Mouse (Mus musculus): Measurements from ENCODE around the gene Drd5.
A peak's percentile ranks its signal among the peaks of the same experiment; 100 is the strongest.

Gene Drd5

DNA sequence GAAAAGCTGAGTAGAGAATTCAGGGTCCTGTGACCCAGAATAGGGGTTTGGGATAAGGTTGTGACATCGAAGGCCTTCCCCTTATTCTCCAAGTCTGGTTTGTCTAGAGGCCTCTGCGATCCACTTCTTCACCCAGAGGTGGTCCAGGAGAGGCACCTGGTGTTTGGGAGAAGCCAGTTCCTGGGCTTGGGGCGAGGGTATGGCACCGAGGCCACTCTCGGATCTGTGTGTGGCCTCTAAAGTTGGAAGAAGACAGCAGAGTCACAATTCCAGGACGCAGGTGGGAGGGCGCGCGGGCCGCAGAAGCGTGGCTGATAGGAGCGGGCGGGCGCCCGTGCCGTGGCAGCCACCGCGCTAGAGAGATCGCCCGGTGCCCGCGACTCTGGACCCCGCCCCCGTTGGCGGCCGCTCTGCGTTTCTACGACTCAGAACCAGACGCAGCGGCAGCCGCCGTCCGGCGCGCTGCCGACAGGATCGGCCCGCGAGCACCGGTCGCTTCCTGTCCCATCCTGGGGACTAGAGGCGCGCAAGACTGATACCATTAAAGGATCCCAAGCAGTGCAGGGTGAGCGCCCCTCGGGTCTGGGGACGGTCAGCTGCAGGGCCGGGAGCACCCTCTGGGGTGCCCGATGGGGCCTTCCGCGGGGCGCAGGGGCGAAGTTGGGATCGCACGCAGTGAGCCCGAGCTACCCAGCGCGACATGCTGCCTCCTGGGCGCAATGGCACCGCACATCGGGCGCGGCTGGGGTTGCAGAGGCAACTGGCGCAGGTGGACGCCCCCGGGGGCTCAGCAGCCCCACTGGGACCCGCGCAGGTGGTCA lies at the start of gene Drd5:
Gene Drd5 (plus strand): TSS at position 402 of the 821 bp plus-strand sequence.
- no peak for DNase-seq

GRCm38 (mm10) chr5:38270942-38271341 lies 48.2 kb upstream of the Drd5 start:
- no peak for DNase-seq

- no peak for DNase-seq
These were observed 45.3 kb upstream of the Drd5 start for GRCm38 (mm10) chr5:38273831-38274230.

GRCm38 (mm10) chr5:38275771-38276170 lies 43.4 kb upstream of the Drd5 start, which contains the start of gene Otop1:
TSS of gene Otop1 (plus strand) at chr5:38275972.
- no peak for DNase-seq

DNA sequence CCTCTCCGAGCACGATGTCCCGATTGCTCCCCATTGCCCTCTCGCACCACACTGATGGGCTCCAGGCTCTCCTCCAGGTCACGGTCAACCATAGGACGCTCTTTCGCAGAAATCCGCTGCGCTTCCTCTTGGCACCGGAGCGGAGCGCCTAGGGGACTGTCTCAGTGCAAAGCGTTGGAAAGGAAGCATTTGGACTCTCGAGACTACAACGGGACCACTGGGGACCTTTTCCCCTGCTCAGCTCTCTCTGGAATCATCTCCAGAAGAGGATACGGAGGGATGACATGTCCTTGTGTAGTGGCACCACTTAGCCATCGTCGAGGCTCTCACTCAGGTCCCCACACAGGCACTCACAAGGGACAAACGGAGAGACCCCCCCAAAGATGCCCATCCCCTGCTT lies 42.7 kb upstream of the Drd5 start:
- DNase-seq: no peak

GRCm38 (mm10) chr5:38277098-38277866 lies 41.9 kb upstream of the Drd5 start:
- DNase-seq: no peak

- no peak for DNase-seq
These were observed 41.1 kb upstream of the Drd5 start for GRCm38 (mm10) chr5:38277936-38278600.

DNA sequence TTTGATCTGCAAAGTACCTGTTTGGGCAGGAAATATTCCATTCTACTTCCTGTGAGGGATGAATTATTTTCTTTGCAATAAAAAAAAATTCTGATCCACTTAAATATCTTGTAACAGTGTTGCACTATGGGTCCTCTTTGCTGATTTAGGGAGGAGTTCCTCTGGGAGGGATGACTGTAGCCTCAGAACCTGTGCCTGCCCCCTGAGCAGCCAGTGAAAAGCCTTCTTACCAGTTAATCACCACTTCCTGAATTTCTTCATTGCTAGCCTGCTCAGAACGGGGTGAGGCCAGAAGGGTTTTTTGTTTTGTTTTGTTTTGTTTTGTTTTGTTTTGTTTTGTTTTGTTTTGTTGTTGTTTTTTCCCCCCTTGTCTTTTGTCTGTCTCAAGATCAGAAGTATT lies 39.1 kb upstream of the Drd5 start:
- no peak for DNase-seq

GRCm38 (mm10) chr5:38285724-38286123 lies 33.4 kb upstream of the Drd5 start:
- DNase-seq: no peak

DNA sequence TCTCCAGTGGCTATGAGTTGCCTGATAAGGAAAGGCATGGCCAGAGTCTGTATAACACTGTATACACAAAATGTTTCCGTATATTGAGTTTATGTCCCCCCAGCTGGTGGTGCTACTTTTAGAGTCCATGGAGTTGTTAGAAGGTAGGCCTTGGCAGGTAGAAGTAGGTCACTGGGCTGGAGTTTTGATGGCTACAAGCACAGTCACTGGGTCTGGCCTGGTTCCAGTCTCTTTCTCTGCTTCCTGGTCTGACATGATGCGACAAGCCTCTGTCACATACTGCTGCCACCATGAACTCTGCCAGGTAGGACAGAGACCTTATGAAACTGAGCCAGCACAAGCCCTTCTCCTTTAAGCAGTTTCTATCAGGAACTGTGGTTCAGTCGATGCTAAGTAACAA lies 30.7 kb upstream of the Drd5 start:
- no peak for DNase-seq

DNA sequence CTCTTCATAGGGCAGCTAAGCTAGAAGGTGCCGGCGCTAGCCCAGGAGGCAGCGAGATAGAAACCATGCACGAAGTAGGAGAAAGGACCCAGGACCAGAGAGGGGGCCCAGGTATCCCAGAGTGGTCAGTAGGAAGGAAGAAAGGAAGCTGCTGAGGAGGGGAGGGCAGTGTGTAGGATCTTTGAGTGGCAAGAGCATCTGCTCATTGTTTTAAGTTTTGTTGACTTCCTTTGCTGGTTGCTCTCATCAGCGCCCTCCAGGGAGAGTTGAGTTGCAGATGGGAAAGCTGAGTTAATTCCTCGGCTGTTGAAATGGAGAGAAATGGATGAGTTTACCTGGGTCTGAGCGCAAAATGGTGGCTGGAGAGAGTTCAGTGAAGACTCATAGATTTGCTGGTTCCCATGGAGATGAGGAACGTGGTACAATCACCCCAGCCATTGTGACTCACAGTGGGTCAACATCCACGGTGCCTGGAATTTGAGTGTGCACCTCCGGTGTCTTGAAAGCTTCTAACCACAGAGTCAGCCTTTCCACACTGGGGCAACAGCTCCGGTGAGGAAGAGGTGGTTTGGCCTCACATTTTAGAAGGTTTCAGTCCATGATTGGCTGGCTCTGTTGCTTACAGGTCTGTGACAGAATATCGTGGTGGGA lies 17.3 kb upstream of the Drd5 start:
- no peak for DNase-seq

DNA sequence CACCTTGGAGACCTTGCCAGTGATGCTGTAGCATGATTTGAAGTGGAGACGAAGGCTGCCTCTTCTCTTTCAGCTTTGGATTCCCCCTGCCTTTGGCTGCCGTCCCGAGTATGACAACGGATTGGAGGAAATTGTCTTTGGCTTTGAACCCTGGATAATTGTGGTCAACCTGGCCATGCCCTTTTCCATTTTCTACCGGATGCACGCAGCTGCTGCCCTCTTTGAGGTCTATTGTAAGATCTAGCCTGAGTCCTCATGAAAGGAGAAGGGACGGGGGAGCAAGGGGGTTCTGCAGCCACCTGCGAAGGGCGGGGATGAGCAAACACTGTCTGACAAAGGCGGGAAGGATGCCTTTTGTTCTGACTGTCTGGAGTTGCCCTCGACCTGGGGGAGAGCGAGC lies 16.5 kb upstream of the Drd5 start:
- DNase-seq: no peak

DNA sequence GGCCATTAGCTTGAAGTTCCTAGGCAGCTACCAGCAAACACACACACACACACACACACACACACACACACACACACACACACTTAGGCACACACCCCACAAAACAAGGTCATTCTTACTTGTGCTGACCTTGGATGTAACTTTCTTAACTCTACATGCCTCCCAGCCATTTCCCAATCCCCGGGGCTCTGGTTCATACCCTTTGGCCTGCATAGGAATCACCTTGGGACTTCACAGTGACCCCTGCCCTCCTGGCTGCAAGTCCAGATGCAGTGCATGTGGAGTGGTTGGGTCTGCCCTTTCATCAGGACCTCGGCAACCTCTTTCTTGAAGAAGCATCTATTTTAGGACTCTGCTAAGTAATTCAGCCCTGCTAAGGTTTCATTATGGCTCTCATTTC lies 13.9 kb upstream of the Drd5 start:
- DNase-seq: no peak

GRCm38 (mm10) chr5:38307255-38308101 lies 11.7 kb upstream of the Drd5 start:
- peak; percentile 89 for DNase-seq

DNA sequence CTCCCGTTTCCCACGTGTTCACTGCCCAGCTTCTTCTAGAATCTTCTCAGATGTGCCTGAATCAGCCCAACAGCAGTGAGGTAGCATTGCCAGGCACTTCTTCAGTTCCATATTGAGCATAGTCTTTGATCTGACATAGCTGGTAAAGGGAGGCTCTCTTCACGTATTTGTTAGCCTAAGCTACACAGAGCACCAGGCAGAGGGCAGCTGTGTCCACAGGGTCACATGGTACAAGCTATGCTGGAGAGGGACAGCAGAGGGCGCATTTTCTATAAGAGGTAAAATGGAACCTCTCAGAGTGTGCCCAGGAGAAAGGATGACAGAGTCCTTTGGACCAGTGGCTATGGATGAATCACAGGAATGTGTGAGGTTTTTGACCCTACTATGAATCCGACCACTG lies 10.3 kb upstream of the Drd5 start:
- peak; percentile 57 to 64 for DNase-seq

DNA sequence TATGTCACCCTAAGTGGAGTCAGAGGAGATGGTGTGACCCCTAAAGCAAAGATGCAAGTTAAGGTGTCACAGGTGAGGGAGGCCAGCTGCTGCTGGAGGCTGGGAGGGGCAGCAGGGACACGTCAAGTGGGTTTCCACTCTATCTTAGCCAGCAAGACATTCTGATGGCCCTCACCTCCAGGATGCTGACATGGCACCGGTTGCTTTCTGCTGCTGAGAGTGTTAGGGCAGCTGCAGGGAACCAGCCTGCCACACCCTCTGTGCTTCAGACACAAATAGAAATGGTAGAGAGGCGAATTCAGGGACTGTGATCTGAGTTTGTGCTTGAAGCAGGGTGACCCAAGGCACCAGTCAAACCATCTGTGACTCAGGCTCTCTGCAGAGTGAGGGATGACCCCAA lies 9.4 kb upstream of the Drd5 start:
- DNase-seq: no peak

- DNase-seq: peak; percentile 2 to 7
These were observed 14.2 kb downstream of the Drd5 start for GRCm38 (mm10) chr5:38333381-38333780.

- DNase-seq: no peak
These were observed 15.4 kb downstream of the Drd5 start for GRCm38 (mm10) chr5:38334582-38334981.

GRCm38 (mm10) chr5:38343101-38343500 lies 23.9 kb downstream of the Drd5 start:
- DNase-seq: no peak

DNA sequence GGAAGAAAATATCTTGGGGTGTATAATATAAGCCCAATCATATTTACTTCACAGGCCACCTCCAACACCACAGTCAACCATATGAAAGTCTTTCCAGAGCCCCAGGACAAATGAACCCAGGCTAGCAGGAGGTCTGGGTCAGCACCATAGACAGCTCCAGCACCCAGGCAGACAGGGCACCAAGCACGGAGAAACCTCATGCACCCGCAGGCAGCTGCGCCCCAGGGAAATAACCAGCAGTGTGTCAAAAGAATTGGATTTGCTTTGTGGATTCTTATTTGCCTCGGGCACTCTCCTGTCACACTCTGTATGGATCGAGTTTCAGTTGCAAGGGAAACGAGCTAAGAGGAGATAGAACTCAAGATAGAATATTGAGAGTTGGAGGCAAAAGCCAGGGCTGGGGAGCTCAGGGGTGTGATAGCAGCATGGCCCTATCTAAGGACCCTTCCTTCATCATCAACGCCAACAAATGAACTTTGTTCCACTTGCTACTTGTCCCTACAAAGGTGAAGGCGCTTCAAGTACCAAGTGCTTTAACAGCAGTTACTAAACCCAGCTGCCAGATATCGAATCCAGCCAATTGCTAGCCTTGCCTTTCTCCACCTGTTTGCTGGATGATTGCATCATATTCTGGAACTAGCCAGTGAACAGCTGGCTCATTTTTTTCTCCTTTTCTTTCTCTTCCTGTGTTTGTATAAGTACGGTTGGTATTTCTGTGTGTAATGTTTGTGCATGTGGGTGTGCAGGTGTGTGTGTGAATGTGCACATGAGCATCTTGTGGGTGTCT lies 27.7 kb downstream of the Drd5 start:
- peak; percentile 12 for DNase-seq

DNA sequence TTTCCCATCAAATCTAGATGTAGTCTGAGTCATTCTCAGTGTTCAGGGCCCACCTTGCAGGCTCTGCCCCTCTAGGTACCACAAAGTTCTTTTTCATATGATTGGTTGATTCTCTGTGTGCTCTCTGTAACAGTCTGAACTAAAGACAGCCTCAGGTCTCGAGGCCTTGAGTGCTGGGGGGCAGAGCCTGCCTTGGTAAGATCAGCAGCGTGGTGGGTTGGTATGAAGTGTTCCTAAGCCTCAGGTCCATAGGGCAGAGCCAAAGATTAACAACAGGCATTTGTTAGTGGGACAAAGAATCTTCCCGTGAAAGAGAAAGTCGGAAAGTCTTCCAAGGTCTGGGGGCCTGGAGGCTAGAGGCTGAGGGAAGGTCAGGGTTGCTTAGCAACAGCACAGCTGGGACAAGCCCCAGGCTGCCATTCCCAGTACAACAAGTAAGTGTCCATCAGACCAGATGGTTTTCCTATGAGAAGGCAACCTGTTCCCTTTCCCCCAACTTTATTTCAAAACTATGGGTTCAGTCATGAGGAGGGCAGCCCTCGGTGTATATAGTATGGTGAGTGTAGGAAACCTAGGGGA lies 31.3 kb downstream of the Drd5 start:
- no peak for DNase-seq
